In genomic region chr5:149013817-149014508, GRCm38 (mm10) we compare ENCODE assay signal across 17 mouse cellular contexts. TPM values are rescaled to one million over a fixed set of nuclear protein-coding genes. Genes with fewer than 3 reads are reported as not detected.
DNase-seq lines count a peak whose midpoint lies in the region; ATAC-seq and TF ChIP-seq lines count a peak whose summit lies in the region.
"Had no signal": no experiment of that assay in that cellular context is flagged by ENCODE, and none has a peak within 500 bp of the region (broad histone marks: within the 10 kb centered on the region; RNA-seq: fewer than 3 reads in every experiment).

No protein-coding gene starts in this region.

- TF ChIP-seq CTCF in left cerebral cortex, adult 2 months (IDR thresholded peaks at IDR 0.05), result no peak

- H3K4me2 ChIP-seq in limb, embryonic 14.5 days (replicated peaks; ENCODE audit: low read depth, low read length, severe bottlenecking), result peak overlapping the region; percentile 85

- H3K9ac ChIP-seq in limb, embryonic 14.5 days (ENCODE audit: low read depth, low read length, severe bottlenecking), result no peak overlapping the region

- intact Hi-C loops in left cerebral cortex, adult 2 months (cut with DNase I), result loop anchor here (2.0 kb wide), 1 partner anchor 47 kb away; no protein-coding TSS in a partner anchor
- intact Hi-C loops in left cerebral cortex, postnatal 4 days (cut with DNase I), result no loop called here

- peaks cover 17% of the 10 kb centered on the region for H3K4me1 ChIP-seq in limb, embryonic 14.5 days (ENCODE audit: control insufficient read depth, insufficient read depth, low read length)

- no peaks in the 10 kb centered on the region for H3K27me3 ChIP-seq in limb, embryonic 14.5 days (ENCODE audit: control insufficient read depth, insufficient read depth, low read length)

- no peaks in the 10 kb centered on the region for H3K9me3 ChIP-seq in limb, embryonic 14.5 days (ENCODE audit: control insufficient read depth, low read length)
- H3K9me3 ChIP-seq: hindbrain, embryonic 13.5 days had no signal

- no peak for TF ChIP-seq POLR2A in limb, embryonic 14.5 days (IDR thresholded peaks at IDR 0.05; ENCODE audit: borderline replicate concordance, extremely low read depth, insufficient read depth, insufficient read length)

- 62% methylated on average over 7 of the region's 7 CpGs for WGBS in limb, embryonic 14.5 days

- H3K4me3 ChIP-seq in left cerebral cortex, adult 2 months, result peak overlapping the region; percentile 53
- peak overlapping the region; percentile 62; the same call in 1 of the 2 replicates for H3K4me3 ChIP-seq in limb, embryonic 14.5 days (replicated peaks; ENCODE audit: low read length)
- H3K4me3 ChIP-seq: erythroblast, embryonic 14.5 days had no signal

- no peaks in the 10 kb centered on the region for H3K36me3 ChIP-seq in limb, embryonic 14.5 days (ENCODE audit: control insufficient read depth, insufficient read depth, low read length)
- H3K36me3 ChIP-seq: hindbrain, embryonic 13.5 days had no signal

- DNase-seq in left cerebral cortex, adult 2 months (ENCODE audit: extremely low spot score in 1 of 2, low spot score in 2 of 2), result no peak
- no peak for DNase-seq in left cerebral cortex, postnatal 4 days
- peak; percentile 51 for DNase-seq in CD4-positive, CD25-positive, alpha-beta regulatory T cell, adult 2 months (ENCODE audit: low read depth, low spot score)
- DNase-seq in ZHBTc4 (ENCODE audit: low read depth, low spot score), result peak; percentile 74
- no peak for DNase-seq in limb, embryonic 14.5 days (ENCODE audit: low spot score)
- no peak for DNase-seq in urinary bladder, postnatal 25 days (ENCODE audit: low spot score)
- DNase-seq in ovary, postnatal 10 days (ENCODE audit: low spot score), result no peak
- DNase-seq: adrenal gland, postnatal 25 days; cerebellum, adult 11 months; kidney, adult 2 months; right cerebral cortex, postnatal 4 days had no signal

- H3K27ac ChIP-seq in left cerebral cortex, adult 2 months, result no peak overlapping the region
- no peak overlapping the region for H3K27ac ChIP-seq in limb, embryonic 14.5 days (replicated peaks; ENCODE audit: low read depth, low read length)
- H3K27ac ChIP-seq: hindbrain, embryonic 13.5 days had no signal

- ATAC-seq in limb, embryonic 14.5 days (ENCODE audit: low FRiP score, low read depth), result no peak

RNA-seq across cellular contexts. Expression of gene Gm42791, which starts 19.0 kb away (rescaled TPM):
- 10 to 100 TPM; 34.0 to 39.1 TPM for total RNA-seq in left cerebral cortex, adult 2 months (2021)
- total RNA-seq in left cerebral cortex, postnatal 4 days (2021), result 10 to 100 TPM in 1 of 2 experiments, 1 to 10 TPM in 1; 9.4 to 16.6 TPM
- polyA plus RNA-seq in limb, embryonic 14.5 days (2012; rRNA removed), result not detected in 2 replicates
- polyA plus RNA-seq in limb, embryonic 14.5 days (2014; fragmentation: Nextera tagmentation; extraction: Ambion mirVana), result not detected in 2 replicates
- total RNA-seq: megakaryocyte progenitor cell, adult 5-6 weeks had no signal
- polyA plus RNA-seq: frontal cortex, adult 2 months; kidney, adult 2 months; large intestine, adult 2 months; urinary bladder, adult 2 months had no signal

Comparison
In these comparisons a context has a peak if more than half of its experiments do, and no peak if none do; other contexts are left out.
1. DNase-seq: peak in CD4-positive, CD25-positive, alpha-beta regulatory T cell, adult 2 months (single experiment) and ZHBTc4 (single experiment); none in left cerebral cortex, adult 2 months (0 of 2), left cerebral cortex, postnatal 4 days (single experiment), limb, embryonic 14.5 days (single experiment), urinary bladder, postnatal 25 days (single experiment) and ovary, postnatal 10 days (single experiment).